Mouse (Mus musculus) lung, postnatal 0 days (tissue): ENCODE results near the gene Cox5a.

Experiments
- CTCF ChIP-seq: IDR thresholded peaks from 2 replicates; pipeline ENCODE4 v1.5.1; 2016; ENCODE audit warnings: antibody characterized with exemption, mild to moderate bottlenecking
- EP300 ChIP-seq: IDR thresholded peaks from 2 replicates; pipeline ENCODE4 v1.6.1; 2016; ENCODE audit warnings: antibody characterized with exemption, mild to moderate bottlenecking, control low read depth

GRCm38 (mm10) chr9:57537728-57538181 is 16.7 kb downstream of the Cox5a start:
- TF ChIP-seq CTCF: no peak
- TF ChIP-seq EP300: no peak
